Mouse (Mus musculus): ENCODE results near the gene Cdsn.

DNA sequence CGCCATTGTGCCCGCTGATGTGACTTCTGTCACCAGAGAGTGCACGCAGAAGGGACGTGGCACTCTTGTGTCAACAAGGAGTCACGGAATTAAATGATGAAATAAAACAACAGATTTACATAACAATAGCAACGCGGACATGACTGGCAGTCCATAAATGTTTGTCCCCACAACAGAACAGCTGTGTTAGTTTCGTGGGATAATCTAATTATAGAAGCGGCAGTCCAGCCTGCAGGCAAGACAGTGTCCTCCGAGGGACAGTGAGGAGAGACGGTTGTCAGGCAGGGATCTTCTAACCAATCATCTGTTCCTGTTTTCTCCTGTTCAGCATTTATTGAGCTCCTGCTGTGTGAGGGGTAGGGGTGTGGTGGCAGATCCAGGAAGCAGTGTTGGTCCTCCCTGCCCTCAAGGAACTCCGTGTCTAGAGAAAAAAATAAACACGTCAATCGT, 8.5 kb upstream of the Cdsn start:
- TF ChIP-seq EP300 (IDR thresholded peaks at IDR 0.05; ENCODE audit: low read depth) (no peak), CTCF (IDR thresholded peaks at IDR 0.05; ENCODE audit: low read depth) (no peak)

Data from liver, postnatal 0 days (tissue).